Mouse (Mus musculus): ENCODE measurements around the gene Dpm3. TPM values are rescaled to one million over a fixed set of nuclear protein-coding genes. Genes with fewer than 3 reads are reported as not detected.

Dpm3 gene
- polyA plus RNA-seq, 1 experiment from 2014 or later: 73.2 TPM

DNA sequence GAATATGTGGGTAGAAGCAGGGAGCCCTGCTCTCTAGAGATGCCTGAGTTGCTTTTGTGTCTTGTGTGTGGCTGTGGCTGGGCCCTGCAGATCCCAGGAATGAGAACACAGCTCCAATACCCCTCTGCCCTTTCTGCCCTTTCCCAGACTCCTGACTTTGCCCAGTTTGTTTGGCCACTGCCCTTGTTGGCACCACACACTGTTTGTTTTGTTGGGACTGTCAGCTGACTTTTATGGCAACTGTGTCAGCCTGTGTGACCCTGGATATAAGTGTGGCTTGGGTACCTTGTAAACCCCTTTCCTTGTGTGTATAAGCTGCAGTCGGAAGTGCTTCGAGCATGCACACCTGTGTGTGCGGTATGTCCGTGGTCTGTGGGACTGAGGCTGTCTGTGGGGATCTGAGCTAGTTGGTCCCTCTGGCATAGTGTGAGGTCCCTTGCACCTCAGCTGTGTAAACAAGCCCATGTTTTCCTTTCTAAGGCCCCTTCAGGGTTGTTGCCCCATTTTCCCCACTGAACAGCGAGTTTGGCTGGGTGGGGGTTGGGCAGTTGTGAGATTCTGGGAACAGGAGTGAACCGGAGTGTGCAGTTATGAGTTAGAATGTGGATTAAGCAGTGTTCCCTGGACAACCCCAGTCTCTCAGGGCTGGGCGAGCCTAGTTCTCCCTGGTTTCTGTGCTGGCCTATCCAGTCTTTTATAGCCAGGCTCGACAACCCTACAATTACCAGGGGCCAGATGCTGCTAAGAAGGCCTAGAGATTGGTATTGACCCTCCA, 46.6 kb downstream of the Dpm3 start:
- peak; percentile 83 for ATAC-seq
- no peak overlapping the region for H3K4me2 ChIP-seq (ENCODE audit: low read depth, low read length)
- peak overlapping the region; percentile 34 for H3K9ac ChIP-seq (replicated peaks)
- peaks cover 5% of the 10 kb centered on the region for H3K4me1 ChIP-seq (ENCODE audit: insufficient read depth)
- no peak for DNase-seq
- TF ChIP-seq EP300 (IDR thresholded peaks at IDR 0.05; ENCODE audit: low read depth) (no peak), CTCF (IDR thresholded peaks at IDR 0.05; ENCODE audit: low read depth) (no peak)
- no peak overlapping the region for H3K4me3 ChIP-seq (ENCODE audit: low read depth, low read length)
- H3K9me3 ChIP-seq (ENCODE audit: low read length): no peaks in the 10 kb centered on the region
- WGBS (ENCODE audit: insufficient replicate concordance): 65% methylated on average over 8 of the region's 8 CpGs
- H3K27ac ChIP-seq (ENCODE audit: low read depth): peak overlapping the region; percentile 55
- H3K27me3 ChIP-seq (ENCODE audit: insufficient read depth, low read length): no peaks in the 10 kb centered on the region
- H3K36me3 ChIP-seq (replicated peaks; ENCODE audit: insufficient read depth, low read length): no peaks in the 10 kb centered on the region

DNA sequence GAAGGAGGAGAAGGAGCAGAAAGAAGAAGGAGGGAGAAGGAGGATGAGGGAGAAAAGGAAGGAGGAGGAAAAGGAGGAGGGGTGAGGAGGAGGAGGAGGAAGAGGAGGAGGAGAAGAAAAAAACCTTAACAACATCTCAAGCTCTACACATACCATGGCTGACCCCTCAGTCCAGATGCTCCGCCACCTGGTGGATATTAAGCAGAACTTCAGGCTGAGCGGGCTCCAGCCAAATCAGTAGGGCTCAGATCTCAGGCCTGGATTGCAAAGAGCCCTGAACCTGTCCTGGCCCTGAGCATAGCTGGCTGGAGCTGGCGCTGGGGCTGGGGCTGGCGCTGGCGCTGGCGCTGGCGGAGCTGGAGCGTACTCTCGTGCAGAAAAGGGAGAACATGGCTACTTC, 48.9 kb downstream of the Dpm3 start:
- 6% methylated on average over 9 of the region's 9 CpGs for whole genome bisulfite sequencing (ENCODE audit: insufficient replicate concordance)
- Histone ChIP-seq H3K4me2 (ENCODE audit: low read depth, low read length) (no peak overlapping the region), H3K9ac (replicated peaks) (no peak overlapping the region), H3K9me3 (ENCODE audit: low read length) (no peaks in the 10 kb centered on the region), H3K4me1 (ENCODE audit: insufficient read depth) (peaks cover 5% of the 10 kb centered on the region), H3K4me3 (ENCODE audit: low read depth, low read length) (no peak overlapping the region), H3K27ac (ENCODE audit: low read depth) (no peak overlapping the region), H3K27me3 (ENCODE audit: insufficient read depth, low read length) (no peaks in the 10 kb centered on the region), H3K36me3 (replicated peaks; ENCODE audit: insufficient read depth, low read length) (no peaks in the 10 kb centered on the region)
- TF ChIP-seq EP300 (IDR thresholded peaks at IDR 0.05; ENCODE audit: low read depth) (no peak), CTCF (IDR thresholded peaks at IDR 0.05; ENCODE audit: low read depth) (peak; percentile 88)
- peak; percentile 73 for DNase-seq
- ATAC-seq: peak; percentile 56

DNA sequence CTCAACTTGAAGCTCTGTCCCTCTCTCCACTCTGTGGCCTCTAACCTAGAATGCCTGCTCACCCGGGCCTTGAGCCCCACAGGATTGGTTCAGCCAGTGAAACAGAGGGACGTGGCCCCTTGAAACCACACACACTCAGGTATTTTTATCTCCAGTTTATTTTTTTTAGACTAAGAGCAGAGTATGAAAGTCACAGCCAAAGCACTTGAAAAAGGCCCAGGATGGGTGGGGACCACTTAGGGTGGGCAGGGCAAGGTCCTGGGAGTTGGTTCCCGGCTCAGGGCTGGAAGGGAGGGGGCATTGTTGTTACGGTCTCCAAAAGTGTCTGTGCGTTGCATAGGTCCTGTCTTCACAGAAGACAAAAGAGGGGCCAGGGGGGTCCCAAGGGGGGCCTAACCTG, 55.2 kb downstream of the Dpm3 start:
- Histone ChIP-seq H3K36me3 (replicated peaks; ENCODE audit: insufficient read depth, low read length) (no peaks in the 10 kb centered on the region), H3K27me3 (ENCODE audit: insufficient read depth, low read length) (peaks cover 34% of the 10 kb centered on the region), H3K27ac (ENCODE audit: low read depth) (no peak overlapping the region), H3K9ac (replicated peaks) (no peak overlapping the region), H3K9me3 (ENCODE audit: low read length) (no peaks in the 10 kb centered on the region), H3K4me2 (ENCODE audit: low read depth, low read length) (no peak overlapping the region), H3K4me3 (ENCODE audit: low read depth, low read length) (no peak overlapping the region), H3K4me1 (ENCODE audit: insufficient read depth) (peaks cover 17% of the 10 kb centered on the region)
- TF ChIP-seq CTCF (IDR thresholded peaks at IDR 0.05; ENCODE audit: low read depth) (no peak), EP300 (IDR thresholded peaks at IDR 0.05; ENCODE audit: low read depth) (no peak)
- ATAC-seq (no peak), DNase-seq (no peak)
- WGBS (ENCODE audit: insufficient replicate concordance): 68% methylated on average over 5 of the region's 5 CpGs

DNA sequence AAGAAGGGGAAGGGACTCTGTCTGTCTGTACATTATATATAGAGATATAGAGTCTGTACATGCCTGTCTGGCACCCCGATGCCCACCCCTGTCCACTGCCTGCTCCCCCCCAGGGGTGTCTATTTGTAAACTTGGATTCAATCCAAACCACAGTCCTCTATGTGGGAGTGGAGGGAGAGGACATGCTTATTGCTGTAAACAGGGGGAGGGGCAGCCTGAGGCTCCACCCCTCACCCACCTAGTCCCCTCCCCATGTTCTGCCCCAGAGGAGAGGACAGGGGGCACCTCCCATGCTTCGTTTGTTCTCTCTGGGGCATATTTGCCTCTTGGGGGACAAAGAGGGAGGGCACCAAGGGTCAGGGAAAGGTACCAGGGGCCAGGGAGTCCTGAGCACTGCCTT, 55.6 kb downstream of the Dpm3 start:
- Histone ChIP-seq H3K4me3 (ENCODE audit: low read depth, low read length) (no peak overlapping the region), H3K36me3 (replicated peaks; ENCODE audit: insufficient read depth, low read length) (no peaks in the 10 kb centered on the region), H3K4me2 (ENCODE audit: low read depth, low read length) (no peak overlapping the region), H3K9ac (replicated peaks) (no peak overlapping the region), H3K27ac (ENCODE audit: low read depth) (no peak overlapping the region), H3K4me1 (ENCODE audit: insufficient read depth) (peaks cover 21% of the 10 kb centered on the region), H3K27me3 (ENCODE audit: insufficient read depth, low read length) (peaks cover 38% of the 10 kb centered on the region), H3K9me3 (ENCODE audit: low read length) (no peaks in the 10 kb centered on the region)
- 47% methylated on average over 2 of the region's 2 CpGs for WGBS (ENCODE audit: insufficient replicate concordance)
- ATAC-seq: no peak
- DNase-seq: no peak
- no peak for TF ChIP-seq EP300 (IDR thresholded peaks at IDR 0.05; ENCODE audit: low read depth)
- no peak for TF ChIP-seq CTCF (IDR thresholded peaks at IDR 0.05; ENCODE audit: low read depth)

DNA sequence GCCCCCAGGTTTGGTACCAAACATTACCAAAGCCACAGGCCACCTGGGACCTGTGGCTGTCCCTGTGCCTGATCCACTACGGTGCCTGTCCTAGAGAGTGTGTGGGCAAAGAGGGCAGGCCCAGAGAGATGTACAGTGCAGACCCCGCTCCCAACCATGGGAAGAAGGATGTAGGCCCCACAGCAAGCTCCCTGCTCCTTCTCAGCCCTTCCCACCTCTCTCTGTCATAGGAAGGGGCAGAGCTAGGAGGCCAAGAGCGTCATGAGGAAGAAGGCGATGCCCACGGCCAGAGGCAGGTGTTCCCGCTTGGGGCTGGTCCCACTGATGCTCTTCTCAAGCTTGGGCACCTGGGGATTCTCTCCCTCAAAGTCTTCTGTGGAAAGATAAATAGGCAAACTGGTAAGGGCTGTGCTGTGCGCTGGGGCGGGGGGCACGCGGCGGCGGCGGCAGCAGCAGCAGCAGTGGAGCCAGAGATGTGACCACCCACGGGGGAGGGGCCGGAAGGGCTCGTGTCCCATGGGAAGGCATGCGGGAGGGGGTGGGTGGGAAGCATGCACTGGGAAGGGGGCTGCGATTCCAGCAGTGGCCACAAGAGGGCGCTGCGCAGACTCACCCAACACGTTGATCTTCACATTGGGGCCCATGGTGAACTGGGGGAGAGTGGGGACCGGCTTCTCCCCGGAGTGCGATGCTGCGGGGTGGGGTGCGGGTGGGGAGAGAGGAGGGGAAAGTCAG, 56.2 kb downstream of the Dpm3 start:
- peaks cover 44% of the 10 kb centered on the region for H3K27me3 ChIP-seq (ENCODE audit: insufficient read depth, low read length)
- peak overlapping the region; percentile 64 for H3K4me2 ChIP-seq (ENCODE audit: low read depth, low read length)
- no peak overlapping the region for H3K27ac ChIP-seq (ENCODE audit: low read depth)
- H3K36me3 ChIP-seq (replicated peaks; ENCODE audit: insufficient read depth, low read length): no peaks in the 10 kb centered on the region
- peaks cover 22% of the 10 kb centered on the region for H3K4me1 ChIP-seq (ENCODE audit: insufficient read depth)
- TF ChIP-seq EP300 (IDR thresholded peaks at IDR 0.05; ENCODE audit: low read depth) (no peak), CTCF (IDR thresholded peaks at IDR 0.05; ENCODE audit: low read depth) (peak; percentile 88)
- 7% methylated on average over 22 of the region's 26 CpGs for WGBS (ENCODE audit: insufficient replicate concordance)
- H3K4me3 ChIP-seq (ENCODE audit: low read depth, low read length): peak overlapping the region; percentile 25
- H3K9ac ChIP-seq (replicated peaks): no peak overlapping the region
- no peaks in the 10 kb centered on the region for H3K9me3 ChIP-seq (ENCODE audit: low read length)
- ATAC-seq (peak; percentile 38; the same call in 1 of the 2 replicates), DNase-seq (peak; percentile 85)

All from liver, postnatal 0 days (tissue).